Mouse (Mus musculus) ES-Bruce4 (cell line): Measurements from ENCODE around the gene Dguok.

Experiments used
- CTCF ChIP-seq: IDR thresholded peaks from one replicate; pipeline ENCODE4 v1.8.1; 2011; ENCODE audit warnings: low read depth, low read length
- EP300 ChIP-seq: IDR thresholded peaks from 2 replicates; pipeline ENCODE4 v1.6.1; 2011; ENCODE audit warnings: low read depth, low read length; ENCODE audit not compliant: insufficient read depth

GRCm38 (mm10) chr6:83488200-83488599 lies 18.6 kb downstream of the Dguok start:
- TF ChIP-seq CTCF: no peak
- no peak for TF ChIP-seq EP300
